Mouse (Mus musculus): ENCODE results near the gene Zfp9.
A peak's percentile ranks its signal among the peaks of the same experiment; 100 is the strongest.

Gene Zfp9

DNA sequence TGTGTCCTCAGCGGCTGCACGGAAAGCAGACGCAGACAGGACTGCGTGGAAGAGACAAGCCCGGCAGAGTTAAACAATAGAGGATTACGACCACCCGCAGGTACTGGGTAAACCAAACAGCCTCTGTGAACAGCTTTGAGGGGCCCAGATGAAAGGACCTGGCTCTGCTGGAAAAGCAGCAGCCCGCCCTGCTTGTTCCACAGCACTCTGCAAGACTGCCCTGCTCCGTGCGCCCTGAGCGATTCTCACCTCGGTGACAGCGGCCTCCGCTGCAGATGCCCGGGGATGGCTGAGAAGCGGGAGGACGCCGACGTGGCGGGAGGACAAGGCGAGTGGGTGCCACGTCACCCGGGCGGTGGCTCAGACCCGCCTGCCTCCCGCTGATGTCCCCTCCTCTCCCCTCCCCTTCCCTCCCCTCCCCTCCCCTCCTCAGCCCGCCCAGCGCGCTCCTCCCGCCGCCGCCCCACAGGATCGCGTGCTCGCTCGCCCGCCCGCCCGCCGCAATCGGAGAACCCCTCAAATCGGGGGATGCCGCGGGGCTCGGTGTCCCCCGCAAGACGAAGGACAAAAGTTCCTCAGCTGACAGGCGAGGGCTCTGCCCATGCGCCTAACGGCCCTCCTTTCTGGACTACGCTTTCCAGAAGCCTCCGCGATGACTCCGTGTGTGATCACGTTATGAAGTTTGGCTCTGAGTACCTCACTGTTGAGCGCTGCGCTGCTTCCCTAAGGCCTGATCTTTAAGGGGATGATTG lies at the start of gene Zfp9:
TSS of gene Zfp9 (minus strand) at position 364 of the 752 bp plus-strand sequence.
- peak; percentile 51 for DNase-seq (ENCODE audit: low spot score)

GRCm38 (mm10) chr6:118520668-118521067 lies 41.5 kb upstream of the Zfp9 start:
- no peak for DNase-seq (ENCODE audit: low spot score)

DNA sequence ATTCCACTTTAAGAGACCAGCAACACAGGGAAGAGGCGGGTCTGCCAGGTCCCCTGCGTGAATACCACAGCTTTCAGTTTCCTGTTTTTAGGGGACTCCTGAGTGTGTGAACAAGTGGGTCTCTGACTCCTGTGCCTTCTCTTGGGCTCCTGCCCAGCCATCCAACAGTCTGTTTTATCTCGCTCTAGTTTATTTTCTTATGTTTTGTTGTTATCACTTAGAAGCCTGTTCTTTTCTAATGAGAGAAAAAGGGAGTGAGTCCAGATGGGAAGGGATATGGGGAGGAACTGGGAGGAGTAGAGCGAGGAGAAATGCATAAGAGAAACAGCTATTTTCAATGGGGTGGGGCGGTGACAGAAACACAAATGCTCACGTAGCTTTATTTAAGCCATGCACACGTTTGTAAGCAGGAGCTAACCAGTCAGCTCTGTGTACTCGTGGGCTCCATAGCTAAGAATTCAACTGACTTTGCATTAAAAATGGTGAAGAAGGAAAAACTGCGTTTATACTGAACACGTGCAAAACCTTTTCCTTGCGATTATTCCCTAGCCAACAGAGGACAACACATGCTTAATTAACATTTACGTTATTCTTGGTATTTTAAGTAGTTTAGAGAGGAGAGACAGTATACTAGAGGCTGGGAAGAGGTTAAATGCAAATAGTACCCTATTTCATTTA lies 34.4 kb upstream of the Zfp9 start:
- no peak for DNase-seq (ENCODE audit: low spot score)

DNA sequence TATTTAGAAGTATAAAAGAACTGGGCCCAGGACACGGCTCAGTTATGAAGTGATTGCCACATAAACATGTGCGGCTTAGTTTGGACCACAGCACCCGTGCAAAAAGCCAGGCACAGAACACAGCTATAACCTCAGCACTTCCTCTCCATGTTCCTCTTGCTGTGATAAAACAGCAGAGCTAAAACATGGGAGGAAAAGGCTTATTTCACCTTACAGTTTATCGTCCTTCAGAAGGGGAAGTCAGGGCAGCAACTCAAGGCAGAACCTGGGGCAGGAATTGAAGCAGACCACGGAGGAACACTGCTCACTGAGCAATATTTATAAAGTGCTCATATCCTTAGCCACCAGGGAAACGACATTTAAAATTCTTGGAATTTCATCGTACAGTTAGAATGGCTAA lies 19.9 kb upstream of the Zfp9 start:
- DNase-seq (ENCODE audit: low spot score) = no peak

DNA sequence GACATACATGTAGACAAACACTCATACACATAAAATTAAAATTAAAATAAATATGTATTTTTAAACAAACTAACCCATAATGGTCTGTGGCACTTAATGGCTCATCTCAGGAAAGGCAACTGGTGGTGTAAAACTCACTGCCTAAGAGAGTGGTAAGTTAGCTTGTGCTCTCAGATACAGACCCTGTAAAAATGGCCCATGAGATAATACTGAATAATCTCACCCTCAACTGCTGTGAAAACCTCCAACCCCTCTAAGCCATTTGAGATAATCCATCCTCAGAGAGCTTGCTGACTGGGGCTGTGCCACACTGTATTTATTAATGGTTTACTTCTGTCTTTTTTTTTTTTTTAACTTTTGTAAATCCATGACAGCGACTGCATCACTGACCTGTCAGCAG lies 3.0 kb upstream of the Zfp9 start:
- DNase-seq (ENCODE audit: low spot score) = no peak

DNA sequence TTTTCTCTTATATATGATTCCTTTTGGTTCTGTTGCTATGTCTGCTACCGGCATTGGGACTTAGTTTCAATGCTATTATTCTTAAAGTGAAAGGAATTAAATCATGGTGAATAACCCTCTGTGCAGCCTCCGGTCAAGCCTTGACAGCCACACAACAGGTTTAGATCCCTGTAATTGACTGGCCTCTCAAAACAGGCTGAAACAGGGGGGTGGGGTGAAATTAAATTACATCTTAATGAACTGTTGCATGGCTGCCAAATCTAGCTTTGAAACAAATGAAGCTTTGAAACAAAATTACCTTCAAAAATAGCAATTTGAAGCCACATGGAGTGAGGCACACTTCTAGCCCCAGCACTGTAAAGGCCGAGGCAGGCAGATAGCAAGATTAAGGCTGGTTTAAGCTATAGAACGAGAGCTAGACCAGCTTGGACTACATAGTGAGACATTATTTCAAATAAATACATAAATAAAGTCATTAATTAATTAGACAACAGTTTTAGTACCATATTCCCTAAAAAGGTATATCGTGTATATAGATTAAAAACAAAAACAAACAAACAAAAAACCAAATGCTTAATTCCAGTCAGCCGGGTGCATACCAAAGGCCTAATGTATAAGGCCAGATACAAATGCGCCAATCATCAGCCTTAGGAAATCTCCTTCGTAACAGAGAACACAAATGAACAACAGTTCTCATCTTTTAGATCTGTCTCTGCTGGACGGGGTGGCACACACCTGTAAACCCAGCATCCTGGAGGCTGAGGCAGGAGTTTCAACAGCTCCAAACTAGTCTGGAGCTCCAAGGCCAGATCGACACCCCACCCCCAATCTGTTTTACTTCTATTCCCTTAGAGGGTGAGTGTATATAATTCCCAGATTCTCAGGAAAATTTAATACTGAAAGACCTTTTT lies 990 bp downstream of the Zfp9 start:
- DNase-seq (ENCODE audit: low spot score) = no peak

DNA sequence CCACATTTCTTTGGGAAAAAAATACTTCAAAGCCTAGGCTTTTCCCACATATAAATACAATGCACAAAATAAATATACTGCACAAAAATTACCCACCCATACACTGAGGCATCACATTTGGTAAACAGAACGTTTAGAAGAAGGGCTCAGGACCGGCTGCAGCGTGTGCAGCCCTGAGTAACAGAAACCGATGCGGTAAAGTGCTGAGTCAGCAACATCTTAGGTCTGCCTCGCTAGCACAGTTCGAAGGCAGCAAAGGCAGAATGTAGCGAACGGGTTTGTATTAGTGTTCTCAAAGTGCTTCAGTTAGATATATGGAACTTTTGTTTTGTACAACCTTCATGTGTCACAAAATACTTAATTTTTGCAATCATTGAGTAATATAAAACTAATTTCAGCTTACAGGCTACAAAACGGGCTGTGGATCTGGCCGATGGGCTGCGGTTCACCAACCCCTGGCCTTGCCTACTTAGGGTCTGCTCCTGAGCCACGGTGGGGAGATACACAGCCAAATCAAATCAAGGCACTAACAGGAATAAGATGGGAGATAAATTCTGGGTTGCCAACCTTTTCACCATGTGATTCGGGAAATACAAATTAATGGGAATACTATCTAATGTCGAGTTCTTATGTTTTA lies 16.9 kb downstream of the Zfp9 start:
- DNase-seq (ENCODE audit: low spot score) = no peak

DNA sequence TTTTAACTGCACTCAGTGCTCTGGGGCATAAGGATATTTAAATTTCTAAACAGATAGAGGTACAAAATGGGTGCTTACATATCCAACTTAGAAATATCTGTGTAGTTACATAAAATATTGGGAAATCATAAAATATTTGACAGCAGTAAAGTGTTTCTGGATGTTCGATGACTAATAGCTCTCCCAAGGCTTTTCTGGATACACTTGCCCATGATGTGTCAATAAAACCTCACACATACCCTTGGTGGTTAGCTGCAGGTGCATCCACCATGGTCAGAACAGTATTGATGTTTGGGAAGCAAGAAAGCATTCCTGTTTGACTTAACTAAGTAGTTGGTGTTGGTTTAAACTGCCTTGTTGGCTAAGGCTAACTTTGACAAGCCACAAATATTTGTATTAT lies 21.4 kb downstream of the Zfp9 start:
- DNase-seq (ENCODE audit: low spot score) = no peak

DNA sequence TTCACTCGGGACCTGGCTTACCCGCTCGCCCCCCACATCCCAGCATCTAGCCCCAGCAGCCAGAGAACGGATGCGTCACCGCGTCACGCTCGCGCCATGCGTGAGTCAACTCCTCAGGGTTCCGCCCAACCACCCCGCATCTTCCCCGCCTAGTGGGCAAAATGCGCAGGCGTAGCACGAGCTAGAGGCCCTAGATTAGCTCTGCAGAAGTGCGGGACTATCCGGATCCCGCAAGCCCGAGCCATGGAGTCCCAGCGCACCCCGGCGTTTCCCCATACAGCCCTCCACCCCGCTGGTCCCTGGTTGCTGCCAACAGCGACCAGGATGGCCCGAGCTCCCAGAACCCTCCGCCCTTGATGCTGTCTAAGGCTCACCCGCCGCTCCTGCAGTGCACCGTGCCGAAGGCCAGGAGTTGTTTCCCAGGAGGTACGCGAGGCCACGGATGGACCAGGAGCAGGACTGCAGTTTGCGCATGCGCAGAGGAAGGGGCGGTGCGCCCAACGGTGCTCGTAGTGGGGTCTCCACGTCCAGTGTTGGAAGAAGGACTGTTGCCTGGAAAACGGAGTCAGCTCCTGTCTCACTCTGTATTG lies 24.0 kb downstream of the Zfp9 start, which contains the start of gene Zfp248:
TSS of gene Zfp248 (minus strand) at position 487 of the 590 bp plus-strand sequence.
- DNase-seq (ENCODE audit: low spot score) = peak; percentile 79

GRCm38 (mm10) chr6:118454452-118454851 lies 24.7 kb downstream of the Zfp9 start:
- no peak for DNase-seq (ENCODE audit: low spot score)

GRCm38 (mm10) chr6:118431502-118431901 lies 47.6 kb downstream of the Zfp9 start:
- no peak for DNase-seq (ENCODE audit: low spot score)

DNA sequence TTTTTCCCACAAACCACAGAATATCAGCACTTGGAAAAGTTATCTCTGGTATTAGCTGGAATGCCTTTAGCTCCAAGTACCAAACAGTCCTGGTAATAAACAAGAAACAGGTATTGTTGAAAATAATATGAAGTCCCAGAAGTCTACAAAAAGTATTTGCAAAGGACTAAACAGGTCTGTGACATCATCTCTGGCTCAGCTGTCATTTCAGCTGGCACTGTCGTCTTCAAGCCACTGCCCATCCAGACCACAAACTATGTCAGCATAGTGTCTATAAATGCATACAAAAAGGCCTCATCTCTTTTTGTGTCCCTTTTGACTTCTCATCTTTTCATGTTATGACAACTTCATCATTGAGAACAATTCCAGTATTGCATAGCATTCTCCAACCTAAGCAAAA lies 52.5 kb downstream of the Zfp9 start:
- no peak for DNase-seq (ENCODE audit: low spot score)

DNA sequence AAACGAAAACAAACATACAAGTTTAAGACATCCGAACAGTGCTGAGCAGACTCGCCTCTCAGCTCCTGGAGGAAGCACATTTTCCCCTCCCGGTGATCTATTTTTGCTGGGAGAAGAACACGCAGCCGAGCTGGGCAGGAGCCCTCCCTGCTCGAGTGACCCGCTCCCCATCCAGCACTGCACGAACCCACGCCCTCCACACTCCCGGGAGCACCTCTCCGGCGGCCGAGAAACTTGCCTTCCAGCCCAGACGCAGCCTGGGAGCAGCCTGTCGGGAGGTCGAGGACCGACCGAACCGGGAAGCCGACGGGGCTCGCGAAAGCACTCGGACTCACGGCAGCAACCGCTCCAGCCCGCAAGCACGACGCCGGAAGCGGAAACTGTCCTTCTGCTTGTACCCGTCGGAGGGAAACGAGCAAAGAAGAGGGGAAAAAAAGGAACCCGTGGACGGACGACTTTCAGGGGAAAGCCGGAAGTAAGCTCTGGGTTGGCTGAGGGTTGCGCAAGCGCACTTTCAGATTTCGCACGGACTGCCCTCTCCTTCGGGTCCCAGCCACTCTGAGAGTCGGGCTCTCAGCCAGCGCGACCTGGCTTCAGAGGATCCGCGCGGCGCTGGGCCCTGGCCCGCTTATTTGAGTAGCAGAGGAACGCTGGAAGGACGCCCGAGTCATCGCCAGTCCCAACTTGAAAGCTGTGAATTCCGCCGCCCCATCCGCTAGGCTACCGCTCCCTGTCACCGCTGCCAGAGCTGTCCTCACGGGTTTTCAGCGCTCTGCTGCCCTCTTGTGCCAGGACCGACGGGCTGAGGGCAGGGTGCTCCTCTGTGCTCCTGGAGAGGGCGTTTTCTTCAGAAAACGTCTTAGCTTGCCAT lies 59.8 kb downstream of the Zfp9 start, which contains the start of gene Bms1:
TSS of gene Bms1 (minus strand) at position 425 of the 871 bp plus-strand sequence.
- DNase-seq (ENCODE audit: low spot score) = peak; percentile 94

Measured in ovary, postnatal 14 days (tissue).